In genomic region chr16:5940016-5940415, GRCm38 (mm10) we compare ENCODE assay signal across 11 mouse cellular contexts. TPM values are rescaled to one million over a fixed set of nuclear protein-coding genes. Genes with fewer than 3 reads are reported as not detected.
DNase-seq lines count a peak whose midpoint lies in the region; ATAC-seq and TF ChIP-seq lines count a peak whose summit lies in the region.
"Had no signal": no experiment of that assay in that cellular context is flagged by ENCODE, and none has a peak within 500 bp of the region (broad histone marks: within the 10 kb centered on the region; RNA-seq: fewer than 3 reads in every experiment).

No protein-coding gene starts in this region.

- ATAC-seq in intestine, postnatal 0 days, result no peak
- no peak for ATAC-seq in intestine, embryonic 15.5 days
- ATAC-seq in erythroid progenitor cell, adult 5-6 weeks (replicated peaks; ENCODE audit: low FRiP score, poor library complexity, severe bottlenecking), result no peak
- ATAC-seq: midbrain, embryonic 16.5 days had no signal

- no peak overlapping the region for H3K4me2 ChIP-seq in intestine, postnatal 0 days (replicated peaks; ENCODE audit: low read depth)
- no peak overlapping the region for H3K4me2 ChIP-seq in intestine, embryonic 15.5 days (replicated peaks)

- peak; percentile 19; the same call in 1 of the 2 replicates for TF ChIP-seq CTCF in intestine, postnatal 0 days (IDR thresholded peaks at IDR 0.05; ENCODE audit: low read depth)

- H3K27me3 ChIP-seq in intestine, postnatal 0 days (replicated peaks; ENCODE audit: control insufficient read depth, insufficient read depth, low read length), result no peaks in the 10 kb centered on the region
- no peaks in the 10 kb centered on the region for H3K27me3 ChIP-seq in intestine, embryonic 15.5 days (replicated peaks)

- H3K4me1 ChIP-seq in intestine, postnatal 0 days (replicated peaks; ENCODE audit: control insufficient read depth, insufficient read depth, low read length), result no peaks in the 10 kb centered on the region
- no peaks in the 10 kb centered on the region for H3K4me1 ChIP-seq in intestine, embryonic 15.5 days (replicated peaks)
- H3K4me1 ChIP-seq: forebrain, embryonic 10.5 days had no signal

- no peaks in the 10 kb centered on the region for H3K9me3 ChIP-seq in intestine, postnatal 0 days (ENCODE audit: control insufficient read depth)
- H3K9me3 ChIP-seq in intestine, embryonic 15.5 days, result no peaks in the 10 kb centered on the region
- H3K9me3 ChIP-seq: forebrain, embryonic 10.5 days had no signal

- peak; percentile 9 for DNase-seq in thymus, postnatal 4 days
- DNase-seq in thymus, postnatal 36 days, result no peak
- peak; percentile 5 to 52 for DNase-seq in adrenal gland, postnatal 36 days
- DNase-seq in ovary, adult 18-20 months (ENCODE audit: low spot score), result no peak
- DNase-seq: lung, adult 18-20 months; thymus, postnatal 25 days had no signal

- H3K36me3 ChIP-seq in intestine, postnatal 0 days (ENCODE audit: control insufficient read depth, insufficient read depth), result no peaks in the 10 kb centered on the region
- H3K36me3 ChIP-seq in intestine, embryonic 15.5 days, result no peaks in the 10 kb centered on the region
- H3K36me3 ChIP-seq: forebrain, embryonic 10.5 days had no signal

- H3K4me3 ChIP-seq in intestine, postnatal 0 days (ENCODE audit: low read depth, low read length), result no peak overlapping the region
- no peak overlapping the region for H3K4me3 ChIP-seq in intestine, embryonic 15.5 days (replicated peaks)
- H3K4me3 ChIP-seq: forebrain, embryonic 10.5 days had no signal

- 52% methylated on average over 4 of the region's 4 CpGs for WGBS in intestine, postnatal 0 days
- WGBS in intestine, embryonic 15.5 days, result 60% methylated on average over 4 of the region's 4 CpGs

- no peak overlapping the region for H3K9ac ChIP-seq in intestine, postnatal 0 days (ENCODE audit: low read depth, low read length)
- no peak overlapping the region for H3K9ac ChIP-seq in intestine, embryonic 15.5 days

- H3K27ac ChIP-seq in intestine, postnatal 0 days (ENCODE audit: low read depth, low read length), result no peak overlapping the region
- no peak overlapping the region for H3K27ac ChIP-seq in intestine, embryonic 15.5 days
- H3K27ac ChIP-seq: forebrain, embryonic 10.5 days had no signal

RNA-seq across cellular contexts. Expression of gene Rbfox1, which starts 54.9 kb away (rescaled TPM):
- 1.9 and 2.3 TPM in 2 replicates for polyA plus RNA-seq in intestine, postnatal 0 days (2015; fragmentation: Nextera tagmentation; extraction: Ambion mirVana)
- polyA plus RNA-seq in intestine, embryonic 15.5 days (2015; fragmentation: Nextera tagmentation; extraction: Ambion mirVana), result 3.3 and 4.5 TPM in 2 replicates
- total RNA-seq in adrenal gland, postnatal 36 days (2021), result 1 to 10 TPM; 1.0 to 1.1 TPM
- not detected in 2 replicates for total RNA-seq in erythroid progenitor cell, adult 5-6 weeks (2015; ENCODE audit: low replicate concordance)
- total RNA-seq in erythroid progenitor cell, adult 5-6 weeks (2017; ENCODE audit: low replicate concordance), result not detected in 2 replicates

Comparison
In these comparisons a context has a peak if more than half of its experiments do, and no peak if none do; other contexts are left out.
1. DNase-seq: peak in thymus, postnatal 4 days (single experiment) and adrenal gland, postnatal 36 days (2 of 2); none in thymus, postnatal 36 days (0 of 2) and ovary, adult 18-20 months (single experiment).